Mouse (Mus musculus) midbrain, postnatal 0 days (tissue): ENCODE data around the gene Ubqln1. TPM values are rescaled to one million over a fixed set of nuclear protein-coding genes. Genes with fewer than 3 reads are reported as not detected.

Experiments
- ATAC-seq: fragments of 200-750 bp; cut with Nextera tagmentation; 2 replicates; pipeline ENCODE4 v1.8.0; 2017; ENCODE audit warnings: moderate number of reproducible peaks, mild to moderate bottlenecking, moderate TSS enrichment, moderate library complexity; ENCODE audit not compliant: low FRiP score
- DNase-seq: peaks from one replicate; pipeline ENCODE4 v3.0.0-alpha.2; 2015; ENCODE audit warnings: low spot score
- H3K27ac ChIP-seq: fragments of 300-500 bp; sonication (generic); 2 replicates; pipeline ENCODE4 v1.5.1; 2014; ENCODE audit warnings: low read depth, mild to moderate bottlenecking, low read length, mixed read lengths
- H3K27me3 ChIP-seq: fragments of 300-500 bp; sonication (generic); 2 replicates; pipeline ENCODE4 v1.6.1; 2014; ENCODE audit warnings: low read length, control low read depth, mixed read lengths; ENCODE audit not compliant: insufficient read depth
- H3K36me3 ChIP-seq: fragments of 300-500 bp; sonication (generic); 2 replicates; pipeline ENCODE4 v1.6.1; 2014; ENCODE audit warnings: low read length, control low read depth, mixed read lengths; ENCODE audit not compliant: insufficient read depth
- H3K4me1 ChIP-seq: fragments of 300-500 bp; sonication (generic); 2 replicates; pipeline ENCODE4 v1.6.1; 2014; ENCODE audit warnings: mild to moderate bottlenecking, control low read depth, antibody characterized with exemption, low read length, mixed read lengths; ENCODE audit not compliant: insufficient read depth
- H3K4me2 ChIP-seq: fragments of 300-500 bp; sonication (generic); 2 replicates; pipeline ENCODE4 v1.6.1; 2014; ENCODE audit warnings: low read depth, mild to moderate bottlenecking, low read length, mixed read lengths; ENCODE audit not compliant: poor library complexity, severe bottlenecking
- H3K4me3 ChIP-seq: fragments of 300-500 bp; sonication (generic); 2 replicates; pipeline ENCODE4 v1.5.1; 2014; ENCODE audit warnings: low read depth, mild to moderate bottlenecking, low read length, moderate library complexity
- H3K9ac ChIP-seq: fragments of 300-500 bp; sonication (generic); replicated peaks from 2 replicates; pipeline ENCODE4 v1.6.1; 2014; ENCODE audit warnings: mild to moderate bottlenecking, low read length, moderate library complexity, mixed read lengths; ENCODE audit not compliant: poor library complexity, severe bottlenecking
- H3K9me3 ChIP-seq: fragments of 300-500 bp; sonication (generic); 2 replicates; pipeline ENCODE4 v1.6.1; 2016; ENCODE audit warnings: low read length, control low read depth
- CTCF ChIP-seq: IDR thresholded peaks from 2 replicates; pipeline ENCODE4 v1.5.1; 2016; ENCODE audit warnings: antibody characterized with exemption, mild to moderate bottlenecking
- WGBS: fragments of 180-500 bp; shearing (Covaris S2); extraction: QIAGEN DNeasy Blood & Tissue Kit; methylation state at CpG from one replicate; pipeline ENCODE4 v1.1.7; 2014; 5-methylcytosine and 5-hydroxymethylcytosine counted together
- polyA plus RNA-seq: library from polyadenylated mRNA; unstranded; fragments of >200 nt; fragmentation: Nextera tagmentation; extraction: Ambion mirVana; gene quantifications from 2 replicates; pipeline ENCODE4 v1.2.1, GENCODE M21; 2015
- total RNA-seq: library from RNA; depleted of rRNA; stranded (reverse); fragments of >200 nt; gene quantifications from 2 replicates; pipeline ENCODE4 v1.2.3, GENCODE M21; 2014

Ubqln1 gene
- total and polyA plus RNA-seq, 2 experiments from 2014 or later, result 109 to 222 TPM

GRCm38 (mm10) chr13:58177511-58178208 is 37.8 kb downstream of the Ubqln1 start:
- WGBS, result 72% methylated on average over 9 of the region's 9 CpGs
- Histone ChIP-seq H3K27me3 (no peaks in the 10 kb centered on the region), H3K9ac (no peak overlapping the region), H3K4me3 (no peak overlapping the region), H3K4me1 (no peaks in the 10 kb centered on the region), H3K4me2 (no peak overlapping the region), H3K27ac (no peak overlapping the region), H3K9me3 (no peaks in the 10 kb centered on the region), H3K36me3 (peaks cover 26% of the 10 kb centered on the region)
- DNase-seq, result peak; percentile 8
- ATAC-seq, result no peak
- no peak for TF ChIP-seq CTCF

GRCm38 (mm10) chr13:58176105-58176504 is 39.3 kb downstream of the Ubqln1 start:
- ATAC-seq (no peak), DNase-seq (no peak)
- no peaks in the 10 kb centered on the region for H3K4me1 ChIP-seq
- no peak overlapping the region for H3K27ac ChIP-seq
- peaks cover 25% of the 10 kb centered on the region; the same call in 1 of the 2 replicates for H3K36me3 ChIP-seq
- H3K9me3 ChIP-seq, result no peaks in the 10 kb centered on the region
- H3K4me3 ChIP-seq, result no peak overlapping the region
- 91% methylated on average over 3 of the region's 3 CpGs for WGBS
- H3K27me3 ChIP-seq, result no peaks in the 10 kb centered on the region
- H3K4me2 ChIP-seq, result no peak overlapping the region
- no peak for TF ChIP-seq CTCF
- H3K9ac ChIP-seq, result no peak overlapping the region

- H3K36me3 ChIP-seq, result peaks cover 10% of the 10 kb centered on the region
- no peak overlapping the region for H3K27ac ChIP-seq
- H3K4me3 ChIP-seq, result no peak overlapping the region
- no peaks in the 10 kb centered on the region for H3K9me3 ChIP-seq
- no peak for DNase-seq
- no peak for ATAC-seq
- H3K27me3 ChIP-seq, result no peaks in the 10 kb centered on the region
- no peak overlapping the region for H3K9ac ChIP-seq
- TF ChIP-seq CTCF, result no peak
- H3K4me1 ChIP-seq, result no peaks in the 10 kb centered on the region
- no peak overlapping the region for H3K4me2 ChIP-seq
Observed at GRCm38 (mm10) chr13:58168119-58168518, 47.3 kb downstream of the Ubqln1 start.

GRCm38 (mm10) chr13:58163343-58163742 is 52.1 kb downstream of the Ubqln1 start:
- Histone ChIP-seq H3K4me3 (no peak overlapping the region), H3K9me3 (no peaks in the 10 kb centered on the region), H3K4me1 (no peaks in the 10 kb centered on the region), H3K4me2 (no peak overlapping the region), H3K27ac (no peak overlapping the region), H3K27me3 (no peaks in the 10 kb centered on the region), H3K36me3 (peaks cover 22% of the 10 kb centered on the region), H3K9ac (no peak overlapping the region)
- ATAC-seq, result no peak
- no peak for TF ChIP-seq CTCF
- DNase-seq, result no peak
- 96% methylated on average over 12 of the region's 12 CpGs for WGBS

GRCm38 (mm10) chr13:58160761-58161160 is 54.7 kb downstream of the Ubqln1 start:
- no peak for TF ChIP-seq CTCF
- Histone ChIP-seq H3K4me2 (no peak overlapping the region), H3K27ac (no peak overlapping the region), H3K4me1 (no peaks in the 10 kb centered on the region; the same call in 1 of the 2 replicates), H3K9ac (no peak overlapping the region), H3K9me3 (no peaks in the 10 kb centered on the region), H3K4me3 (no peak overlapping the region), H3K27me3 (no peaks in the 10 kb centered on the region), H3K36me3 (peaks cover 21% of the 10 kb centered on the region)
- WGBS, result 96% methylated on average over 15 of the region's 15 CpGs
- ATAC-seq (no peak), DNase-seq (no peak)

- Histone ChIP-seq H3K27ac (peak overlapping the region; percentile 82), H3K9ac (peak overlapping the region; percentile 79), H3K4me2 (peak overlapping the region; percentile 95), H3K36me3 (peaks cover 12% of the 10 kb centered on the region), H3K27me3 (no peaks in the 10 kb centered on the region), H3K4me3 (peak overlapping the region; percentile 81), H3K9me3 (no peaks in the 10 kb centered on the region), H3K4me1 (no peaks in the 10 kb centered on the region; the same call in 1 of the 2 replicates)
- 5% methylated on average over 16 of the region's 16 CpGs for WGBS
- ATAC-seq, result peak; percentile 67
- TF ChIP-seq CTCF, result peak; percentile 93
- peak; percentile 94 for DNase-seq
Observed at GRCm38 (mm10) chr13:58158099-58158912, 57.1 kb downstream of the Ubqln1 start.
